Mouse (Mus musculus): Measurements from ENCODE around the gene Elk3. TPM values are rescaled to one million over a fixed set of nuclear protein-coding genes. Genes with fewer than 3 reads are reported as not detected.

Elk3 gene
- polyA plus RNA-seq, 1 experiment from 2014 or later: 29.3 TPM

- no peaks in the 10 kb centered on the region for H3K27me3 ChIP-seq (ENCODE audit: control insufficient read depth, insufficient read depth, low read length)
- H3K36me3 ChIP-seq (ENCODE audit: control insufficient read depth, insufficient read depth): peaks cover 9% of the 10 kb centered on the region
- H3K27ac ChIP-seq (ENCODE audit: low read length): peak overlapping the region; percentile 71
- H3K9me3 ChIP-seq (replicated peaks; ENCODE audit: control insufficient read depth, low read length): no peaks in the 10 kb centered on the region
- 54% methylated on average over 8 of the region's 8 CpGs for WGBS
- no peak overlapping the region for H3K4me3 ChIP-seq (ENCODE audit: low read length)
- ATAC-seq (replicated peaks; ENCODE audit: extremely low read depth, insufficient read depth, low FRiP score): no peak
- H3K9ac ChIP-seq (ENCODE audit: low read length): peak overlapping the region; percentile 55; the same call in 1 of the 2 replicates
- no peak overlapping the region; the same call in 1 of the 2 replicates for H3K4me2 ChIP-seq (ENCODE audit: low read depth, low read length)
- H3K4me1 ChIP-seq (ENCODE audit: control insufficient read depth, insufficient read depth, low read length): peaks cover 45% of the 10 kb centered on the region
These were observed 47.5 kb downstream of the Elk3 start for GRCm38 (mm10) chr10:93263431-93263830.

- peak; percentile 53 for ATAC-seq (replicated peaks; ENCODE audit: extremely low read depth, insufficient read depth, low FRiP score)
- peaks cover 9% of the 10 kb centered on the region for H3K36me3 ChIP-seq (ENCODE audit: control insufficient read depth, insufficient read depth)
These were observed 48.9 kb downstream of the Elk3 start for GRCm38 (mm10) chr10:93261981-93262499.

DNA sequence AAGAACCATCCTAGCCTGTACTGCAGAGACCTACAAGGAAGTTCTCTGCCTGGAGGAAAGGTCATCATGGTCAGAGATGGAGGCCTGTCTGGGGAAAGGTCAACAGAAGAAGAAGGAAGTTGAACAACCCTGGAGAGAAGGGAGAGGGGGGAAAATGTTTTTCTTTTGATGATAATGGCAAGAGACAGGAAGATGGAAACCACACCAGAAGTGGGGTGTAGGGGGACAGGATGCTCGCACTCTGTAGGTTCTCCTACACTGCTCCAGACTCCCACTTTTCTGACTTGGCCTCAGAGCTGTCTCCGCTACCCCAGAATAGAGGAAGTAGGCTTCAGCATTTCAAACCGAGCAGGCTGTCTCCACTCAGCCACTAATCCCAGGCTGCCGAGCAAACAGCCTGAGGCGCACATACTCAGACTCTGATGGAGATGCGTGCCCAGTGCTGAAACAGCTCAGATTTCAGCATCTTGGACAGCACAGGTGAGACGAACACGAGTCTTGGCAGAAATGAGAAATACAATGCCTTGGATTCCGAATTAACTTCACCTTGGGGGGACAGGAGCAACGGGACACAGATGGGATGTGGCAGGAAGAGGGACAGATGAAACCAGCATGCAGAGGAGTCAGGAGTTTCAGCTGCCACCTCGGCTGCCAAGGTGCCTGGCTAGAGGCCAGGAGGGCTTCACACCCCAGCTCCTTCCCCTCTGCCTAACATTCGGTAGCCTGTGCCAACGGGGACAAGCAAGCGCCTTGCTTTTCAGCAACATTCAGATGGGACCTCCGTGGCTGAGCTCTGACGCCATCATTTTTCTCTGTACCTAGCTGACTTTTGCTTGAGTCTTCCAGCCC, 49.6 kb downstream of the Elk3 start:
- Histone ChIP-seq H3K36me3 (ENCODE audit: control insufficient read depth, insufficient read depth) (peaks cover 9% of the 10 kb centered on the region), H3K4me1 (ENCODE audit: control insufficient read depth, insufficient read depth, low read length) (peaks cover 45% of the 10 kb centered on the region), H3K27me3 (ENCODE audit: control insufficient read depth, insufficient read depth, low read length) (no peaks in the 10 kb centered on the region), H3K9ac (ENCODE audit: low read length) (peak overlapping the region; percentile 6; the same call in 1 of the 2 replicates), H3K27ac (ENCODE audit: low read length) (peak overlapping the region; percentile 88), H3K4me3 (ENCODE audit: low read length) (peak overlapping the region; percentile 22), H3K9me3 (replicated peaks; ENCODE audit: control insufficient read depth, low read length) (no peaks in the 10 kb centered on the region), H3K4me2 (ENCODE audit: low read depth, low read length) (peak overlapping the region; percentile 53)
- WGBS: 15% methylated on average over 16 of the region's 16 CpGs
- peak; percentile 29 for ATAC-seq (replicated peaks; ENCODE audit: extremely low read depth, insufficient read depth, low FRiP score)

More at GRCm38 (mm10) chr10:93261981-93262499, 48.9 kb downstream of the Elk3 start:
- H3K4me1 ChIP-seq (ENCODE audit: control insufficient read depth, insufficient read depth, low read length): peaks cover 45% of the 10 kb centered on the region
- no peaks in the 10 kb centered on the region for H3K9me3 ChIP-seq (replicated peaks; ENCODE audit: control insufficient read depth, low read length)
- H3K9ac ChIP-seq (ENCODE audit: low read length): peak overlapping the region; percentile 6; the same call in 1 of the 2 replicates
- peak overlapping the region; percentile 53 for H3K4me2 ChIP-seq (ENCODE audit: low read depth, low read length)
- WGBS: 11% methylated on average over 15 of the region's 15 CpGs
- H3K27me3 ChIP-seq (ENCODE audit: control insufficient read depth, insufficient read depth, low read length): no peaks in the 10 kb centered on the region
- H3K27ac ChIP-seq (ENCODE audit: low read length): peak overlapping the region; percentile 88
- peak overlapping the region; percentile 22 for H3K4me3 ChIP-seq (ENCODE audit: low read length)

GRCm38 (mm10) chr10:93259826-93260225, 51.1 kb downstream of the Elk3 start:
- Histone ChIP-seq H3K4me2 (ENCODE audit: low read depth, low read length) (no peak overlapping the region), H3K27me3 (ENCODE audit: control insufficient read depth, insufficient read depth, low read length) (no peaks in the 10 kb centered on the region), H3K4me1 (ENCODE audit: control insufficient read depth, insufficient read depth, low read length) (peaks cover 53% of the 10 kb centered on the region), H3K36me3 (ENCODE audit: control insufficient read depth, insufficient read depth) (peaks cover 4% of the 10 kb centered on the region; the same call in 1 of the 2 replicates), H3K4me3 (ENCODE audit: low read length) (no peak overlapping the region), H3K27ac (ENCODE audit: low read length) (no peak overlapping the region), H3K9me3 (replicated peaks; ENCODE audit: control insufficient read depth, low read length) (no peaks in the 10 kb centered on the region), H3K9ac (ENCODE audit: low read length) (no peak overlapping the region)
- ATAC-seq (replicated peaks; ENCODE audit: extremely low read depth, insufficient read depth, low FRiP score): no peak
- 43% methylated on average over 5 of the region's 5 CpGs for WGBS

DNA sequence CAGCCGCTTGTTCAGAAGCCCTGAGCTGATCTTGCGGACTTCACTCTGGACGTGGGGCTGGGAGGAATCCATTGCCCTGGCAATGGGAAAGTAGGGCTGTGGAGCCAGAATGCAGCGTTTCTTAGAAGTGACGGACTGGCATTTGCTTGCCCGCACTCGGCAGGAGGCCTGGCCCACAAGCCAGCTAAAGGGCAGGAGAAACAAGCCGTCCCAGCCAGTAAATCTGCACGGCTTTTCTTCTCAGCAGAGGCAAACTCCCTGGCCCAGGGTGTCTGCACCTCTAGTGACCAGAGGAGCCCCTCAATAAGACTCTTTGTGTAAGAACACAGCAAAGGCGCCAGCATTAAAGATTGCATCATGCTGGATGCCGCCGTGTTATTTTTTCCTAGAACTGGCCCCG, 55.6 kb downstream of the Elk3 start:
- peak overlapping the region; percentile 60 for H3K27ac ChIP-seq (ENCODE audit: low read length)
- peaks cover 24% of the 10 kb centered on the region for H3K4me1 ChIP-seq (ENCODE audit: control insufficient read depth, insufficient read depth, low read length)
- no peak overlapping the region for H3K4me2 ChIP-seq (ENCODE audit: low read depth, low read length)
- H3K27me3 ChIP-seq (ENCODE audit: control insufficient read depth, insufficient read depth, low read length): no peaks in the 10 kb centered on the region
- H3K4me3 ChIP-seq (ENCODE audit: low read length): no peak overlapping the region
- no peak overlapping the region for H3K9ac ChIP-seq (ENCODE audit: low read length)
- 53% methylated on average over 13 of the region's 13 CpGs for WGBS
- no peak for ATAC-seq (replicated peaks; ENCODE audit: extremely low read depth, insufficient read depth, low FRiP score)
- H3K9me3 ChIP-seq (replicated peaks; ENCODE audit: control insufficient read depth, low read length): no peaks in the 10 kb centered on the region
- H3K36me3 ChIP-seq (ENCODE audit: control insufficient read depth, insufficient read depth): no peaks in the 10 kb centered on the region

- ATAC-seq (replicated peaks; ENCODE audit: extremely low read depth, insufficient read depth, low FRiP score): no peak
- Histone ChIP-seq H3K9ac (ENCODE audit: low read length) (no peak overlapping the region), H3K36me3 (ENCODE audit: control insufficient read depth, insufficient read depth) (peaks cover 9% of the 10 kb centered on the region; the same call in 1 of the 2 replicates), H3K4me3 (ENCODE audit: low read length) (no peak overlapping the region), H3K27ac (ENCODE audit: low read length) (no peak overlapping the region), H3K27me3 (ENCODE audit: control insufficient read depth, insufficient read depth, low read length) (no peaks in the 10 kb centered on the region), H3K4me2 (ENCODE audit: low read depth, low read length) (no peak overlapping the region), H3K4me1 (ENCODE audit: control insufficient read depth, insufficient read depth, low read length) (peaks cover 29% of the 10 kb centered on the region), H3K9me3 (replicated peaks; ENCODE audit: control insufficient read depth, low read length) (no peaks in the 10 kb centered on the region)
- WGBS: 89% methylated on average over 6 of the region's 6 CpGs
These were observed 57.8 kb downstream of the Elk3 start for GRCm38 (mm10) chr10:93253156-93253555.

- Histone ChIP-seq H3K4me2 (ENCODE audit: low read depth, low read length) (no peak overlapping the region), H3K9me3 (replicated peaks; ENCODE audit: control insufficient read depth, low read length) (no peaks in the 10 kb centered on the region), H3K4me1 (ENCODE audit: control insufficient read depth, insufficient read depth, low read length) (peaks cover 32% of the 10 kb centered on the region), H3K27ac (ENCODE audit: low read length) (no peak overlapping the region), H3K27me3 (ENCODE audit: control insufficient read depth, insufficient read depth, low read length) (no peaks in the 10 kb centered on the region), H3K4me3 (ENCODE audit: low read length) (no peak overlapping the region), H3K36me3 (ENCODE audit: control insufficient read depth, insufficient read depth) (peaks cover 9% of the 10 kb centered on the region; the same call in 1 of the 2 replicates), H3K9ac (ENCODE audit: low read length) (no peak overlapping the region)
- no peak for ATAC-seq (replicated peaks; ENCODE audit: extremely low read depth, insufficient read depth, low FRiP score)
- 96% methylated on average over 2 of the region's 2 CpGs for WGBS
These were observed 58.3 kb downstream of the Elk3 start for GRCm38 (mm10) chr10:93252661-93253060.

- Histone ChIP-seq H3K4me3 (ENCODE audit: low read length) (no peak overlapping the region), H3K9me3 (replicated peaks; ENCODE audit: control insufficient read depth, low read length) (no peaks in the 10 kb centered on the region), H3K27me3 (ENCODE audit: control insufficient read depth, insufficient read depth, low read length) (no peaks in the 10 kb centered on the region), H3K9ac (ENCODE audit: low read length) (no peak overlapping the region), H3K4me1 (ENCODE audit: control insufficient read depth, insufficient read depth, low read length) (peaks cover 37% of the 10 kb centered on the region), H3K36me3 (ENCODE audit: control insufficient read depth, insufficient read depth) (peaks cover 9% of the 10 kb centered on the region; the same call in 1 of the 2 replicates), H3K27ac (ENCODE audit: low read length) (peak overlapping the region; percentile 66), H3K4me2 (ENCODE audit: low read depth, low read length) (no peak overlapping the region; the same call in 1 of the 2 replicates)
- 81% methylated on average over 8 of the region's 8 CpGs for WGBS
- no peak for ATAC-seq (replicated peaks; ENCODE audit: extremely low read depth, insufficient read depth, low FRiP score)
These were observed 59.5 kb downstream of the Elk3 start for GRCm38 (mm10) chr10:93251426-93251825.
